Mouse (Mus musculus) induced T-regulatory cell, adult 2 months (primary cell): ENCODE data around the gene Lmln.
"Not testable (repeated sequence)": the region's sequence is repeated elsewhere in the genome, so short reads cannot be mapped to it uniquely, and the experiment has no call there.

Source experiments
- DNase-seq: peaks from one replicate; pipeline ENCODE4 v3.0.0-alpha.2; 2012; ENCODE audit warnings: low read depth

Gene Lmln

DNA sequence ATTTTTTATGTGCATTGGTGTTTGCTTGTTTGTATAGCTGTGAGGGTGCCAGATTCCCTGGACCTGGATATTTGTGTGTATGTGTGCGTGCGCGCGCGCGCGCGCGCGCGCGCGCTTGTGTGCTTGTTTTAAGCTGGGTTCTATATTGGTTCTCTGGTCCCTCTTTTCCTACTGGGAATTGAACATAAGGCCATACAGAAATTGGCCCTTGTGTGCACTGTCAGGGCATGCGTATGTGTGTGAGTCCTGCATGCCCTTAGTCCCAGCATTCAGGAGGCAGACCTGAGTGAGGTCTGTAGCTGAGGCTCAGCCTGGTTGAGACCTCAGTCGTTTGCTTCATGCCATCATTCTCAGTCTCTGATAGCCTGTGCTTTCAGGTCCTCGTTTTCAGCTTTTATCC is 4.3 kb upstream of the Lmln start:
- no peak for DNase-seq

DNA sequence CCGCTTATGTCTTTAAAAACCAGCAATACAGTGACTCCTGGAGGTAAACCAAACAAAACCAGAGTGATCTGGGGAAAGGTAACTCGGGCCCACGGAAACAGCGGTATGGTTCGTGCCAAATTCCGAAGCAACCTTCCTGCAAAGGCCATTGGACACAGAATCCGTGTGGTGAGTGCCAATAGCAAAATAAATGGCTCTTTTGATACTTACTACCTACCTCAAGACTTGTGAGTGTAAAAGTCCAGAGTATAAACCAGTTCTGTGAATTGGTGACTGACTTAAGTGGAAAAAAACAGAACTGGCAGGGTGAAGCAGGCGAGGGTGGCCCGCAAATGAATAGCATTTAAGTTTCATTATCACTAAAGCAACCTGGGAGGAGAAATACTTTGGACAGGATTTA is 3.7 kb upstream of the Lmln start:
- not testable (repeated sequence) for DNase-seq

- no peak for DNase-seq
Measured at GRCm38 (mm10) chr16:33059471-33059870, 2.9 kb upstream of the Lmln start.

DNA sequence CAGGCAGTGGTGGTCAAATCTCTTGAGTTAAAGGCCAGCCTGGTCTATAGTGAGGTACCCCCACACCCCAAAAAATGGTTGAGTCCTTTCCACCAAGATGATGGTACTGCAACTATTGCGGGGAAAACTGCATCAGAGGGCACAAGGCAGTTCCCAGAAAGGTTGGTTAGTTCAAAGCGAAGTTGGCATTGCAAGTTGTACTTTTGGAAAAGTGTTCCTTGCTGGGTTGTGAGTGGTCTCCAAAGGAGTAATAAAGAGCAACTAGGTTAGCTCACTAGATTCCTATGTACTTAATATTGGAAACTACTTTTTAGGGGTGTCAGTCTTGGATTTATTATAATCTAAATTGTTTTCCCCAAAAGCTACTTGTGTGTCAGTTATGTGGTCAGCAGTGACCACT is 1.4 kb upstream of the Lmln start:
- peak; percentile 21 for DNase-seq

- peak; percentile 47 for DNase-seq
Measured at GRCm38 (mm10) chr16:33061400-33061799, 921 bp upstream of the Lmln start.

GRCm38 (mm10) chr16:33062682-33063131 is 386 bp downstream of the Lmln start:
- DNase-seq: no peak

- no peak for DNase-seq
Measured at GRCm38 (mm10) chr16:33063267-33063666, 946 bp downstream of the Lmln start.

DNA sequence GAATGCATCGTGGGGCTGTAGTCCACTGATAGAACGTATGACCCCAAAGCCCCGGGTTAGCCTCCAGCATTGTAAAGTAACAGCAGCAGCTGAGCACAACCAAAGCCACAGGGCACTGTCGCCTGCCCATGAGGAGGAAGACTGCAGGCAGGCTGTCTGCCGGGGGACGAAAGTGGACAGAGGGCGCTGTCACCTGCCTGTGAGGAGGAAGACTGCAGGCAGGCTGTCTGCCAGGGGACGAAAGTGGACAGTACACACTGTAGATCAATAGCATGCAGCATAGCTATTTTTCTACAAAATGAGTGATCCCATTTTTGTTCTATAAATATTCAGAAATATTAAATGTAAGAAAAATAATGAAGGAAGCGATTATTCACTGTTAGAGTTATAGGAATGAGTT is 2.3 kb downstream of the Lmln start:
- no peak for DNase-seq

DNA sequence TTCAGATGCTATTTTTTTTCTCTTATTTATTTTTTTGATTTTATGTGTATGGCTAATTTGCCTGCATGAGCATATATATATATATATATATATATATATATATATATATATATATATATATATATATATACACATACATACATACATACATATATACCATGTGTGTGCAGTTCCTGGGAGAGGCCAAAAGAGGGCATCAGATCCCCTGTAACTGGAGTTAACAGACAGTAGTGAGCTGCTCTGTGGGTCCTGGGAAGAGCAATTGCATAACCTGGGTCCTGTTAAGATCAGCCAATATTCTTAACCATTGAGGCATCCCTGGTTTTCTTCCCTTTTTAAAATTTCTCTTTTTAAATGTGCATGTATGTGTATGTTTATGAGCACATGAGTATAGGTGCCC is 8.6 kb downstream of the Lmln start:
- no peak for DNase-seq

- DNase-seq: peak; percentile 84
Measured at GRCm38 (mm10) chr16:33072871-33073557, 10.7 kb downstream of the Lmln start.

- DNase-seq: no peak
Measured at GRCm38 (mm10) chr16:33074967-33075366, 12.6 kb downstream of the Lmln start.

DNA sequence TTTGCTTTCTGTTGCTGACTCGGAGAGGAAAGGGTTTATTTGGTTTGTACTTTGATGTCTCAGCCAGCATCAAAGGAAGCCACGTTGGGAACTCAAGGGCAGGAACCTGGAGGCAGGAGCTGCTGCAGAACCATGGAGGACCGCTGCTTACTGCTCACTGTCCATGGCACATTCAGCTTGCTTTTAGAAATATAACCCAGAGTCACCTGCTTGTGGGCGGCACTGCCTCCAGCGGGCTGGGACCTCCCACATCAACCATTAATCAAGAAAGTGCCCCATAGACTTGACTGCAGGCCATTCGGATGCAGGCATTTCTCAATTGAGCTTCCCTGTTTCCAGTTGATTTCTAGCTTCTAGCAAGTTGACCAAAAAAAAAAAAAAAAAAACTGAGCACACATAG is 13.8 kb downstream of the Lmln start:
- no peak for DNase-seq

DNA sequence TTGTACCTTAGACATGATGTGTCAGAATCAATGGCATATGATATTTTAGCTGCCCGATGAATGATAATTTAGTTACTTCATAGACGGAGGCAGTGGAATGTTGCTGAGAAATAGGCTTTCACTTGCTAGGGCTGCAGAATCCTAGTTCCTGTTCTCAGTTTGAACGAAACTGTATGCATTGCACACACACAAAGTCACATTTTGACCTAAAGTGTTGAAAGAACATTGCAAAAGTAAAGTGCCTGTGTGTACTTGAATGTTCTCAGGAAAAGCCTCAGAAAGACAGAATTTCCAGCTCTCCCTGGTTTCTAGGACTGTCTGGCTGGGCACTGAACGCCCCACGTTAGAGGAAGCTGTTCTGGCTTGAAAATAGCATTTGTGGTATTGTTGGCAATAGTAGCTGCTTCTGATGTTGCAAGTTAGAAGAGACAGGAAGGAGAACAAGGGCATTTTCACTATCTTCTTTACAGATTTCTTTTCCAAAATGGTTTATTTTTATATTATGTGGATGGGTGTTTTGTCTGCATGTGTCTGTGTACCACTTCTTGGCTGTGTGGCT is 14.8 kb downstream of the Lmln start:
- no peak for DNase-seq

- no peak for DNase-seq
Measured at GRCm38 (mm10) chr16:33080063-33080462, 17.7 kb downstream of the Lmln start.

GRCm38 (mm10) chr16:33082951-33083350 is 20.6 kb downstream of the Lmln start:
- no peak for DNase-seq

DNA sequence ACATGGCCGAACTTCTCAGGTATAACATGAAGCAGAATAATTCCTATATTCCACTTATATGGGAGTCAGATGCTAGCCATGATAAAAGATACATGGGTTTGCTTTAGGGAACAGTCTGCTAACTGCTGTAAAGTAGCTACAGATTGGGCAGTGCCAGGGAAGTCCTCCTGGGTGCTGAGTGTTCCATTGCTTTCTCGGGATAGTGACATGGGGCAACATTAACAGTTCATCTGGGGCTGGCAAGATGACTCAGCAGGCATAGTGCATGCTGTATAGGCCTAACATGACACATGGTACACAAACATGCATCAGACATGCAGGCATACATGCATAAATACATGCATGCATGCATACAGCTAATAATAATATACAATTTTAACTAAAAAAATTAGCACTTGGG is 21.7 kb downstream of the Lmln start:
- DNase-seq: no peak

GRCm38 (mm10) chr16:33085666-33086065 is 23.3 kb downstream of the Lmln start:
- DNase-seq: no peak

GRCm38 (mm10) chr16:33113726-33114125 is 51.4 kb downstream of the Lmln start:
- DNase-seq: no peak

DNA sequence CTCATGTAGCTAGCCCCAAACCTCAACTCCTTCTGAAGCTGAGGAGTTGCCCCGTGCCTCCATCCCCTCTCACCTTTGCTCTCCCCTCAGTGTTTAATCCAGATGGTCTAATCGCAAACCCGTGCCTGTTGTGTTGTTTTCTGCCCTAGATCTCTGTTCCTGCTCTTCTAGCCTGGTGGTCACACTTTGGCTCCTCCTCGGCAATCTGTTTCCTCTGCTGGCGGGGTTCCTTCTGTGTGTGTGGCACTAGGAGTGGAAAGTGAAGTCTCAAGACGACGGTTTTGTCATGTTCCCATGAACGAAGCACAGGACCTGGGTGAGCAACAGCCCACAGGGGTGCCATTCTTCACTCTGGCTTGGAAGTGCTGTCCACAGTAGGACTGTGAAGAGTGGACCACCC is 61.1 kb downstream of the Lmln start:
- no peak for DNase-seq

GRCm38 (mm10) chr16:33123938-33124820 is 61.9 kb downstream of the Lmln start:
- no peak for DNase-seq

DNA sequence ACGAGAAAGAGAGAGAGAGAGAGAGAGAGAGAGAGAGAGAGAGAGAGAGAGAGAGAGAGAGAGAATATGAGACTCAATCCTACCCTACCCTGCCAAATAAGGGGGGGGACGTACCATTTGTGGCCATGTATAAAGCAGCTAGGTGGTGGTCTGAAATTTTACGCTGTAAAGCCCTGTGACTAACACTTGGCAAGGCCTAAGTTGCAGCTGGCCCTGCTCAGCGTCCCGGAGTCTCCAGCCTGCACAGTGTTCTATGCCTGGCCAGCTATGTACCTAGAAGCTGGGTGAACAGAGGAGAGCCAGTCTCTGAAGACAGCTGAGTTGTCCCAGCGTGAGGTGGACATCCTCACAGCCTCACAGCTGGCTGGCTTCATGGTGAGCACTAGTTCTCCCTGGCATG is 64.7 kb downstream of the Lmln start:
- no peak for DNase-seq

- DNase-seq: no peak
Measured at GRCm38 (mm10) chr16:33130731-33131130, 68.4 kb downstream of the Lmln start.

GRCm38 (mm10) chr16:33133186-33133585 is 70.9 kb downstream of the Lmln start:
- no peak for DNase-seq
